Mouse (Mus musculus) forebrain, embryonic 11.5 days (tissue): ENCODE measurements around the gene Slc6a15. TPM values are rescaled to one million over a fixed set of nuclear protein-coding genes. Genes with fewer than 3 reads are reported as not detected.
A peak's percentile ranks its signal among the peaks of the same experiment; 100 is the strongest.

Experiments
- ATAC-seq: fragments of 200-750 bp; cut with Nextera tagmentation; replicated peaks from 2 replicates; pipeline ENCODE4 v1.8.0; 2017; ENCODE audit warnings: moderate TSS enrichment; ENCODE audit not compliant: low FRiP score
- DNase-seq: peaks from one replicate; pipeline ENCODE4 v3.0.0-alpha.2; 2017; ENCODE audit warnings: low spot score
- H3K27ac ChIP-seq: fragments of 300-500 bp; sonication (generic); 2 replicates; pipeline ENCODE4 v1.5.1; 2014; ENCODE audit warnings: low read depth, low read length
- H3K27me3 ChIP-seq: fragments of 300-500 bp; sonication (generic); 2 replicates; pipeline ENCODE4 v1.6.1; 2014; ENCODE audit warnings: mild to moderate bottlenecking, low read length, mixed read lengths; ENCODE audit not compliant: control insufficient read depth, insufficient read depth
- H3K36me3 ChIP-seq: fragments of 300-500 bp; sonication (generic); 2 replicates; pipeline ENCODE4 v1.6.1; 2014; ENCODE audit warnings: mild to moderate bottlenecking, low read length, moderate library complexity, mixed read lengths; ENCODE audit not compliant: control insufficient read depth, insufficient read depth
- H3K4me1 ChIP-seq: fragments of 300-500 bp; sonication (generic); replicated peaks from 2 replicates; pipeline ENCODE4 v1.6.1; 2014; ENCODE audit warnings: low read length, mixed read lengths; ENCODE audit not compliant: control insufficient read depth, insufficient read depth
- H3K4me2 ChIP-seq: fragments of 300-500 bp; sonication (generic); 2 replicates; pipeline ENCODE4 v1.6.1; 2014; ENCODE audit warnings: low read depth, mild to moderate bottlenecking, low read length, moderate library complexity, mixed read lengths; ENCODE audit not compliant: severe bottlenecking
- H3K4me3 ChIP-seq: fragments of 300-500 bp; sonication (generic); 2 replicates; pipeline ENCODE4 v1.5.1; 2014; ENCODE audit warnings: low read depth, low read length
- H3K9ac ChIP-seq: fragments of 300-500 bp; sonication (generic); 2 replicates; pipeline ENCODE4 v1.6.1; 2014; ENCODE audit warnings: low read length
- H3K9me3 ChIP-seq: fragments of 300-500 bp; sonication (generic); 2 replicates; pipeline ENCODE4 v1.6.1; 2016; ENCODE audit warnings: low read length, mixed read lengths; ENCODE audit not compliant: control insufficient read depth
- WGBS: fragments of 180-500 bp; shearing (Covaris S2); extraction: QIAGEN DNeasy Blood & Tissue Kit; methylation state at CpG from one replicate; pipeline ENCODE4 v1.1.7; 2014; 5-methylcytosine and 5-hydroxymethylcytosine counted together
- polyA plus RNA-seq: library from polyadenylated mRNA; unstranded; fragments of >200 nt; fragmentation: Nextera tagmentation; extraction: Ambion mirVana; gene quantifications from 2 replicates; pipeline ENCODE4 v1.2.1, GENCODE M21; 2014

The Slc6a15 gene
- polyA plus RNA-seq, 1 experiment from 2014 or later: 15.3 TPM

- Histone ChIP-seq H3K9me3 (no peaks in the 10 kb centered on the region), H3K27ac (no peak overlapping the region), H3K4me3 (no peak overlapping the region), H3K4me1 (no peaks in the 10 kb centered on the region), H3K9ac (no peak overlapping the region), H3K27me3 (no peaks in the 10 kb centered on the region), H3K4me2 (no peak overlapping the region), H3K36me3 (no peaks in the 10 kb centered on the region)
- 18% methylated on average over 4 of the region's 4 CpGs for WGBS
- no peak for DNase-seq
- ATAC-seq: peak; percentile 55; the same call in 1 of the 2 replicates
These were observed 34.6 kb downstream of the Slc6a15 start for GRCm38 (mm10) chr10:103402171-103402570.

GRCm38 (mm10) chr10:103427717-103428116, 60.1 kb downstream of the Slc6a15 start:
- Histone ChIP-seq H3K27ac (no peak overlapping the region), H3K4me1 (no peaks in the 10 kb centered on the region), H3K27me3 (no peaks in the 10 kb centered on the region), H3K9ac (no peak overlapping the region), H3K36me3 (no peaks in the 10 kb centered on the region), H3K4me2 (no peak overlapping the region), H3K4me3 (no peak overlapping the region), H3K9me3 (no peaks in the 10 kb centered on the region)
- 74% methylated on average over 1 of the region's 1 CpGs for WGBS
- DNase-seq (no peak), ATAC-seq (no peak)

- no peak overlapping the region for H3K4me3 ChIP-seq
These were observed 75.0 kb downstream of the Slc6a15 start for GRCm38 (mm10) chr10:103442588-103442987.

GRCm38 (mm10) chr10:103443070-103443469, 75.5 kb downstream of the Slc6a15 start:
- no peak overlapping the region for H3K27ac ChIP-seq
- H3K4me3 ChIP-seq: no peak overlapping the region
- 39% methylated on average over 3 of the region's 3 CpGs for WGBS
- no peaks in the 10 kb centered on the region for H3K36me3 ChIP-seq
- H3K9me3 ChIP-seq: no peaks in the 10 kb centered on the region
- H3K27me3 ChIP-seq: no peaks in the 10 kb centered on the region
- no peak overlapping the region for H3K9ac ChIP-seq
- H3K4me1 ChIP-seq: no peaks in the 10 kb centered on the region
- ATAC-seq: peak; percentile 87
- DNase-seq: no peak
- H3K4me2 ChIP-seq: no peak overlapping the region

More at GRCm38 (mm10) chr10:103442588-103442987, 75.0 kb downstream of the Slc6a15 start:
- Histone ChIP-seq H3K27me3 (no peaks in the 10 kb centered on the region), H3K9me3 (no peaks in the 10 kb centered on the region), H3K36me3 (no peaks in the 10 kb centered on the region), H3K9ac (no peak overlapping the region), H3K27ac (no peak overlapping the region), H3K4me2 (no peak overlapping the region), H3K4me1 (no peaks in the 10 kb centered on the region)
- ATAC-seq: peak; percentile 8; the same call in 1 of the 2 replicates
- 81% methylated on average over 2 of the region's 2 CpGs for WGBS
- no peak for DNase-seq

GRCm38 (mm10) chr10:103448340-103448739, 80.8 kb downstream of the Slc6a15 start:
- Histone ChIP-seq H3K27ac (no peak overlapping the region), H3K27me3 (no peaks in the 10 kb centered on the region), H3K36me3 (no peaks in the 10 kb centered on the region), H3K9ac (no peak overlapping the region), H3K4me1 (no peaks in the 10 kb centered on the region), H3K4me2 (no peak overlapping the region), H3K4me3 (no peak overlapping the region), H3K9me3 (no peaks in the 10 kb centered on the region)
- WGBS: 33% methylated on average over 2 of the region's 2 CpGs
- no peak for ATAC-seq
- DNase-seq: no peak

GRCm38 (mm10) chr10:103457896-103458295, 90.3 kb downstream of the Slc6a15 start:
- DNase-seq: no peak
- H3K36me3 ChIP-seq: no peaks in the 10 kb centered on the region
- H3K27ac ChIP-seq: no peak overlapping the region
- no peak overlapping the region for H3K4me3 ChIP-seq
- ATAC-seq: no peak
- WGBS: 39% methylated on average over 1 of the region's 1 CpGs
- H3K9ac ChIP-seq: no peak overlapping the region
- no peak overlapping the region for H3K4me2 ChIP-seq
- H3K4me1 ChIP-seq: no peaks in the 10 kb centered on the region
- H3K27me3 ChIP-seq: no peaks in the 10 kb centered on the region
- no peaks in the 10 kb centered on the region for H3K9me3 ChIP-seq

Other genes with a start within 250 kb of the Slc6a15 start
- 1.7 and 2.1 TPM in 2 replicates for gene Lrriq1, start 131.5 kb upstream of the Slc6a15 start, polyA plus RNA-seq